Mouse (Mus musculus): ENCODE measurements around the gene Adcy5.

Adcy5 gene

DNA sequence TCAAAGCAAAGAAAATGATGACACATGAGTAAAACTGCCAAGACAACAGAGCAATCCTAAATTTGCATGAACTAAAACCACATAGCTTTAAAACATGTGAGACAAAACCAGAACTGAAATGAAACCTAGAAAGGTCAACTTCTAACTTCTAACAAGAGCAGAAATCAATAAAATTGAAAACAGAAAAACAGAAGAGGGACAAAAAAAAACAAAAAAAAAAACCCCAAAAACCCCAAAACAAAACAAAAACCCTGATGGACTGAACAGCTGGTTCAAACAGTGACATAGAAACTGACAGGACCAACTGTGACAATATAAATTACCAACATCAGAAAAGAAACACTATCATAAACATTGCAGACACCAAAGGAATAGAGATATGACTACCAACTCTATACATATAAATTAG, 162.2 kb downstream of the Adcy5 start:
- no peak for DNase-seq (ENCODE audit: low read depth, low spot score)

GRCm38 (mm10) chr16:35317460-35317859, 162.8 kb downstream of the Adcy5 start:
- no peak for DNase-seq (ENCODE audit: low read depth, low spot score)

GRCm38 (mm10) chr16:35318397-35318796, 163.7 kb downstream of the Adcy5 start:
- DNase-seq (ENCODE audit: low read depth, low spot score) = no peak

DNA sequence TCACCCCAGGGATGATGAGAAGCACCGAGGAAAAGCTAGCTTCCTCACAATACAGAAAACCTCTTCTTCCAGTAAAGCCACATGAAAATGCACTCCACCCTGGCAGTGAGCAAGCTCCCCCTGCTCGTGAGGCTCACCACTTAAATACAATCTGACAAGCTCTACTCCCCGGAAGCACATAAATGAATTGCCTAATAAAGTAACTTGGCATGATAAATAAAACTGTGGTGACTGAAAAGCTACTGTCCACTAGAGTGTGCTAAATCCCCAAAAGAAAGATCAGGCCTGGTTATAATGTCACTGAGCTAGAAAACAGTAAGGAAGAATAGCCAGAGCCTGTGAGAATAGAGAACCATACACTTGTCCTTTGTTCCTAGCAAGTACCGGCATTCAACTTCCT, 164.7 kb downstream of the Adcy5 start:
- DNase-seq (ENCODE audit: low read depth, low spot score) = no peak

- DNase-seq (ENCODE audit: low read depth, low spot score) = no peak
These were observed 165.1 kb downstream of the Adcy5 start for GRCm38 (mm10) chr16:35319773-35320172.

DNA sequence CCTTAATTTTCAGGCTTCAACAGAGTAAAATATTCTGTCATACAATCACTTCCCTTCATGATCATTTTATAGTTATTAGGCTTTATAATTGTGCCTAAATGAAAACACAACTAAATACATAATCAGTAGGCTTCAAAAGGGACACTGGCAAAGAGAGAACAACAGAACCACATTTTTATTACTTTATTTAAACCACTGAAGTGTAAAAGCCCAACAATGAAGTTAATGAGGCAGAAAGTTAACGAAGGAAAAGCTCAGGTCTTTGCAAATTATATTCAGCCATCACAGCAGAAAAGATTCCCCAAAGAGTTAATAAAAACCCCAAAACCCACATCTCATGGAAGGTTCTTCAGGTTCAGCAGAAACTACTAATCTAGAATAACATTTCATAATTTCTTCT, 175.8 kb downstream of the Adcy5 start:
- DNase-seq (ENCODE audit: low read depth, low spot score) = no peak

Measured in WW6 (cell line).